Mouse (Mus musculus) ES-E14 (cell line): ENCODE results near the gene Grap. TPM values are rescaled to one million over a fixed set of nuclear protein-coding genes. Genes with fewer than 3 reads are reported as not detected.

Experiments used
- DNase-seq: peaks from one replicate; pipeline ENCODE4 v3.0.0-alpha.2; 2013; ENCODE audit warnings: low read depth, low spot score
- H3K27ac ChIP-seq: 2 replicates; pipeline ENCODE4 v1.5.1; 2012; ENCODE audit warnings: low read depth, mild to moderate bottlenecking, low read length, moderate library complexity, mixed read lengths; ENCODE audit not compliant: poor library complexity, insufficient read depth, severe bottlenecking
- H3K36me3 ChIP-seq: 2 replicates; pipeline ENCODE4 v1.6.1; 2012; ENCODE audit warnings: mild to moderate bottlenecking, low read length, moderate library complexity, mixed read lengths; ENCODE audit not compliant: control insufficient read depth, poor library complexity, insufficient read depth, severe bottlenecking
- H3K4me1 ChIP-seq, 2 experiments: fragments of 150-350 bp in 1 of 2; sonication (generic) in 1 of 2; 2 replicates each; pipeline ENCODE4 v1.6.1; 2012; ENCODE audit warnings: low read length in 2 of 2, mild to moderate bottlenecking in 1 of 2, mixed read lengths in 1 of 2; ENCODE audit not compliant: control insufficient read depth in 2 of 2, insufficient read depth in 2 of 2, poor library complexity in 1 of 2
- H3K4me3 ChIP-seq, 2 experiments: fragments of 150-350 bp in 1 of 2; sonication (generic) in 1 of 2; 2 replicates each; pipeline ENCODE4 v1.5.1; 2012; ENCODE audit warnings: low read length in 2 of 2, low read depth in 1 of 2, mild to moderate bottlenecking in 1 of 2, mixed read lengths in 1 of 2; ENCODE audit not compliant: insufficient read depth in 1 of 2, poor library complexity in 1 of 2, severe bottlenecking in 1 of 2
- H3K9ac ChIP-seq: 2 replicates; pipeline ENCODE4 v1.6.1; 2012; ENCODE audit warnings: low read depth, mild to moderate bottlenecking, low read length, mixed read lengths; ENCODE audit not compliant: poor library complexity, insufficient read depth, severe bottlenecking
- H3K9me3 ChIP-seq: fragments of 150-350 bp; sonication (generic); 2 replicates; pipeline ENCODE4 v1.6.1; 2012; ENCODE audit warnings: low read depth, mild to moderate bottlenecking, low read length; ENCODE audit not compliant: control insufficient read depth, insufficient read depth
- CHD2 ChIP-seq: IDR thresholded peaks from 2 replicates; pipeline ENCODE4 v1.6.1; 2014; ENCODE audit warnings: mild to moderate bottlenecking, low read depth, low read length, inconsistent platforms
- HCFC1 ChIP-seq: IDR thresholded peaks from 2 replicates; pipeline ENCODE4 v1.6.1; 2012; ENCODE audit warnings: low read length, inconsistent platforms, borderline replicate concordance; ENCODE audit not compliant: insufficient read depth
- MAFK ChIP-seq: IDR thresholded peaks from 2 replicates; pipeline ENCODE4 v1.6.1; 2014; ENCODE audit warnings: mild to moderate bottlenecking, low read depth, low read length, inconsistent platforms; ENCODE audit not compliant: insufficient read depth
- ZC3H11A ChIP-seq: IDR thresholded peaks from 2 replicates; pipeline ENCODE4 v1.6.1; 2012; ENCODE audit warnings: low read depth, mild to moderate bottlenecking, inconsistent platforms, low read length, borderline replicate concordance
- ZNF384 ChIP-seq: IDR thresholded peaks from 2 replicates; pipeline ENCODE4 v1.6.1; 2012; ENCODE audit warnings: low read depth, low read length, inconsistent platforms
- in situ Hi-C, 2 experiments: fragments of 600-800 bp; cut with MboI; formaldehyde crosslinking; loops; one replicate each; pipeline ENCODE4 v1.15.1; 2025; ENCODE audit warnings: low sequenced_read_pairs in 2 of 2, inconsistent platforms in 1 of 2; ENCODE audit not compliant: unreplicated experiment in 2 of 2
- total RNA-seq: library from RNA; depleted of rRNA; stranded (reverse); fragments of 300-350 nt; gene quantifications from 2 replicates; pipeline ENCODE4 v1.2.3, GENCODE M21; 2012

The Grap gene
- total RNA-seq, 1 experiment, result 1.5 TPM

- no peak overlapping the region for H3K4me3 ChIP-seq
- TF ChIP-seq HCFC1 (no peak), ZNF384 (no peak), CHD2 (no peak), MAFK (no peak), ZC3H11A (no peak)
- no peak overlapping the region for H3K27ac ChIP-seq
- in situ Hi-C loops, result no loop called here
- H3K9me3 ChIP-seq, result no peaks in the 10 kb centered on the region
- no peaks in the 10 kb centered on the region for H3K4me1 ChIP-seq
- peaks cover 4% of the 10 kb centered on the region; the same call in 1 of the 2 replicates for H3K36me3 ChIP-seq
- DNase-seq, result no peak
- no peak overlapping the region for H3K9ac ChIP-seq
Measured at GRCm38 (mm10) chr11:61698852-61699251, 45.8 kb downstream of the Grap start.

GRCm38 (mm10) chr11:61699460-61699859 lies 46.4 kb downstream of the Grap start:
- in situ Hi-C loops, result no loop called here
- H3K4me3 ChIP-seq, result no peak overlapping the region
- no peaks in the 10 kb centered on the region for H3K4me1 ChIP-seq
- H3K9ac ChIP-seq, result no peak overlapping the region
- no peak overlapping the region for H3K27ac ChIP-seq
- H3K9me3 ChIP-seq, result no peaks in the 10 kb centered on the region
- no peak for TF ChIP-seq CHD2
- TF ChIP-seq ZNF384, result no peak
- no peak for TF ChIP-seq HCFC1
- TF ChIP-seq ZC3H11A, result no peak
- no peak for TF ChIP-seq MAFK
- no peak for DNase-seq
- peaks cover 4% of the 10 kb centered on the region; the same call in 1 of the 2 replicates for H3K36me3 ChIP-seq

- Histone ChIP-seq H3K9ac (no peak overlapping the region), H3K4me1 (no peaks in the 10 kb centered on the region), H3K36me3 (peaks cover 4% of the 10 kb centered on the region; the same call in 1 of the 2 replicates), H3K27ac (no peak overlapping the region), H3K9me3 (no peaks in the 10 kb centered on the region), H3K4me3 (no peak overlapping the region)
- in situ Hi-C loops, result no loop called here
- no peak for DNase-seq
- TF ChIP-seq CHD2, result no peak
- TF ChIP-seq ZNF384, result no peak
- TF ChIP-seq MAFK, result no peak
- no peak for TF ChIP-seq HCFC1
- TF ChIP-seq ZC3H11A, result no peak
Measured at GRCm38 (mm10) chr11:61699933-61700332, 46.9 kb downstream of the Grap start.

- H3K4me3 ChIP-seq, result no peak overlapping the region
- in situ Hi-C loops, result no loop called here
- no peak for TF ChIP-seq CHD2
- no peak for TF ChIP-seq HCFC1
- no peaks in the 10 kb centered on the region for H3K9me3 ChIP-seq
- H3K27ac ChIP-seq, result no peak overlapping the region
- H3K4me1 ChIP-seq, result no peaks in the 10 kb centered on the region
- no peak overlapping the region for H3K9ac ChIP-seq
- H3K36me3 ChIP-seq, result peaks cover 4% of the 10 kb centered on the region; the same call in 1 of the 2 replicates
- DNase-seq, result no peak
Measured at GRCm38 (mm10) chr11:61701696-61702095, 48.6 kb downstream of the Grap start.

GRCm38 (mm10) chr11:61702494-61702893 lies 49.4 kb downstream of the Grap start:
- Histone ChIP-seq H3K4me1 (no peaks in the 10 kb centered on the region), H3K4me3 (no peak overlapping the region), H3K36me3 (peaks cover 4% of the 10 kb centered on the region; the same call in 1 of the 2 replicates), H3K27ac (no peak overlapping the region), H3K9ac (no peak overlapping the region), H3K9me3 (no peaks in the 10 kb centered on the region)
- no peak for DNase-seq
- in situ Hi-C loops, result no loop called here
- TF ChIP-seq ZNF384 (no peak), HCFC1 (no peak), CHD2 (no peak), MAFK (no peak), ZC3H11A (no peak)
